Mouse (Mus musculus) mouse trophoblast stem cell (cell line): ENCODE results near the gene Itga8.

Experiments
- in situ Hi-C, 2 experiments: fragments of 300-500 bp; cut with MseI, MboI; formaldehyde crosslinking; loops; 2 replicates in 1 of 2; 3 replicates in 1 of 2; pipeline ENCODE4 v1.15.1; 2025

Itga8 gene

GRCm38 (mm10) chr2:12295150-12295549, 6.6 kb downstream of the Itga8 start:
- in situ Hi-C loops: no loop called here

DNA sequence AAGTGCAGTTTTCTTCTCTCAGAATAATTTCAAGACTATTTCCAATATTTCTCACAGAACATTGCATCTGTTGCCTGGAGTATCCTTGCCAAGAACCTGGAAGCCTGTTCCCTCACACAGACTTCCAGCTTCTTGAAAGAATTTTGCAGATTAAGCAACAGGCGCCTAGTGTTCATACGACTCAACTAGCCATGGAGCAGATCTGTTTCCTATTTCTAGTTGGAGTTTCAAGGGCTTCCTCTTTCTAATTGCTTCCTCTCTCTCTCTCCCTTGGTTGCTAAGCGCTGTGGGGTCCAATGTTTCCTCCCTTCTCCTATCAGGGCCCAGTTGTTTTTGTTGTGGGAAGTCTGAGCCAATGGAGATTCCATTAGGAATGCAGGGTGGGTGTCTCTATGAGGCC, 7.7 kb downstream of the Itga8 start:
- in situ Hi-C loops: no loop called here

- in situ Hi-C loops: no loop called here
Observed at GRCm38 (mm10) chr2:12293458-12293857, 8.3 kb downstream of the Itga8 start.

GRCm38 (mm10) chr2:12292023-12292820, 9.5 kb downstream of the Itga8 start:
- in situ Hi-C loops: no loop called here

- in situ Hi-C loops: no loop called here
Observed at GRCm38 (mm10) chr2:12290235-12290634, 11.5 kb downstream of the Itga8 start.

DNA sequence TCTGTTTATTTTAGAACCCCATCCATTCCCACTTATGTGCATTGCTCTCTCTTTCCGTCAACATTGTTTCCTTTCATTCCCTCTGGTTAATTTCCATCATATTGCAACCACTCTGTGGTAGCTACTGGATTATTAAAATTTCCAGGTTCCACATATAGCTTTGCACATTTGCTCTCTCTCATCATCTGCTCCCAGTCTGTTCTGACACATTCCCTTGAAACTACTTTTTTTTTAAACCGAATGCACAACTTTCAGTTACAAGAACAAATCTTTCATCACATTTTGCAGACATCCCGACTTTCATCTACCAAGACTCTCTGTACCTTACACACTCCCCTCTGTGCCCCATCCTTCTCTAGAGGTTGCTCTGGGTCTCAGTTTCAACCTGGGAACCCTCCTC, 13.9 kb downstream of the Itga8 start:
- in situ Hi-C loops: no loop called here

DNA sequence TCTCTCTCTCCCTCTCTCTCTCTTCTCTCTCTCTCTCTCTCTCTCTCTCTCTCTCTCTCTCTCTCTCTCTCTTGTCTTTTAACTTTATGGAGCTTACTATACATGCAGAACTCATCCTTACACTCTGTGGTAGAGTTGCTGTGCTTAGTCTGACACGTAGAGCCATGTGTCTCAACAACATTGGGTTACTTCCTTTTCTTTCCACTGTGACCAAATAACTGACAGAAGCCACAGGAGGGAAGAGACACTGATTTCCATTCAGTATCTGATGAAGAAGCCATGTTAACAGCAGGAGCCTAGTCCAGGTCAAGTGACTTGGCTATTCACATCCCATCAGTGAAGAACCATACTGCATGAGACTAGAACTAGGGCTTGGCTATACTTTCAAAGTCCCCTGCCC, 21.1 kb downstream of the Itga8 start:
- in situ Hi-C loops: no loop called here

- in situ Hi-C loops: no loop called here
Observed at GRCm38 (mm10) chr2:12279070-12279612, 22.6 kb downstream of the Itga8 start.

DNA sequence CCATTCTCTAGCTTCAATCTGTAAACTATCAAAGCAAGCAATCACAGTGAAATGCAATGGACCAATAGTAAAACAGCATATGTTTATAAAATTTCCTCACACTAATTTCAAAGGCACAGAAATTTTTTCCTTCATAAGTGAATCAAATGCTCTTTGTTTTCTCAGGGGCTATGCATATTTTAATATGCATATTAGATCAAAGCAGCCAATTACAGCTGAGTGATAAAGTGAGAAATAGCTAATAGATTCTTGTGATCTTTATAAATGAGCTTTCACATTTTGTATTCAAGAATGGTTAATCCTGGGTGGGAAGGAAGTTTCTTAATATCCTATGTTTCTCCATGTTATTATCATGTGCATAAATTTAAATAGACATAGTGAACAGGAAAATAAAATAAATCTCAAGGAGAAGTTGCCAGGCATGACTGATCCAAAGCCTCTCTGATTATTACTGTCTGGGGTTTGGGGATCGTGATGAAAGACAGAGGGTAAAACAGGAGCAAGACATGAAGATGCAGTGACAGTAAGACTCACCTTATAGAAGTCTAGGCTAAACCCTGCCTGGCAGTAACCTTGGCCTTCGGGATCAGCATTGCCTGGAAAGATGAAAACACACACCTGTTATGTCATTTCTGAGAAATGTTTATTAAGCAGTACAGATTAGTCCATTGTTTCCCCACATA, 44.9 kb downstream of the Itga8 start:
- in situ Hi-C loops: no loop called here

GRCm38 (mm10) chr2:12255901-12256300, 45.8 kb downstream of the Itga8 start:
- in situ Hi-C loops: no loop called here

- in situ Hi-C loops: no loop called here
Observed at GRCm38 (mm10) chr2:12235345-12235744, 66.4 kb downstream of the Itga8 start.

DNA sequence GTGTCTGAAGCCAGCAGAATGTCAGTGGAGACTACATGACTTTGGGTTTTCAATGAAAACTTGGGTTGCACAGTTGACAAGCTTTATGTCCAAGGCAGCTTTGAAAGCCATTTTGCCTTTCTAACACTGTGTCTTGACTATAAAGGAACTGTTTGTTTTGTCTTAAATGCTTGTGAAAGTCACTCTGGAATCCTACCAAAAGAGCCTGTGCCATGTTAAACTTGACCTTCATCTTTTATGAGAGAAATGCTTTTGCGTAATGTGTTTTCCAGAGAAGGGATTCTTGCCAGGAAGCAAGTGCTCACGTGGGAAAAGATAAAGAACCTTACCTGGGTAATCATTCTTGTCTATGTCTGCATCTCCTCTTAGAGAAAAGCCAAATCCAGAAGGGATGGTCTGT, 72.0 kb downstream of the Itga8 start:
- in situ Hi-C loops: no loop called here

DNA sequence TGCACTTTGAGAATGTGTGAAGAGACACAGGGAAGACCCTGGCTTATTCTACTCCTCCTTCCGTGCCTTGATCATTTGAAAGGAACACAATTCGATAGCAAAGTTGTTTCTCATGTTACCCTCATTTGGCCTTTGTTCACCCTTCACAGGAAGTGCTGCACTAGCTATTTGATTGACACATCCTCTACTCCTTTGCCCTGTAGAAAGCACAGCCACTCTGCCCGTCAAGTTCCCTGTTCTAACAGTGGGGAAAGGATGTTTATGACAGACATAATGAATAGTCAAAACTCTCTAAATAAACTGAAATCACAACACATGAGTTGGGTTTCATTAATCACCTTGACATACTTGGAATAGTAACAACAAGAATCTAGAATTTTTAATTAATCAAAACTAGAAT, 73.4 kb downstream of the Itga8 start:
- in situ Hi-C loops: no loop called here

DNA sequence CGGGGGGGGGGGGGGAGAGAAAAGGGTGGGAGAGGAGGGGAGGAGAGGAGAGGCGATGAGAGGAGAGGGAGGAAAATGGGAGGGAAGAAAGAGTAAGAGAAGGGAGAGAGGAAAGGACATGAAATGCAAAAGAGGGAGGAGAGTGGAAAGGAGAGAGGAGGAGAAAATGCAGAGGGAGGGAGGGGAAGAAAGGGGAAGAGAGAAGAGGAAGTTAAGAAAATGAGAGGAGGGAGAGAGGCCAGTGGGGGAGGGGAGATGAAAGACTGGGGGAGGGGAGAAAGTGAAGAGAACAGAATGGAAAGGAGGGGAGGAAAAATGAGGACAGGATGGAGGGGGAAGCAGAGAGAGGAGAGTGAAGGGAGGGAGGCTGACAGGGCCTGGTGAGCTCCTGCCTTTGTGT, 74.5 kb downstream of the Itga8 start:
- in situ Hi-C loops: no loop called here

DNA sequence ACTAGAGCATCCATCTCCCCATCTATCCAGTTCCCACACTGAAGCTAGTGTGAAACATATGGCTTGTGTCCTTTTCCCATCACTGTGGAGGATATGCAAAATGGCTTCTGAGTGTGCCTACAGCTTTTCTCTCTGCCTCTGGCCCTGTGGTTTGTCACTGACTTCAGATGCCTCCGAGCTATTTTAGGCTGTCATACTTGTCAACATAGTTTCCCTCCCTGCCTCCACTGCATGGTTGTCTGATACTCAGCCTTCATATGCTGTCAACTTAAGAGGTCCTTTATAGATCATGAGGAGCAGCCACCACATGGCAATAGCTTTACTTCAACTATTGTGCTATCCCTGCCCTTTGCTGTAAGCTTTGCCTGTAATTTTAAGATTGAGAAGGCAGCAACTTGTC, 75.4 kb downstream of the Itga8 start:
- in situ Hi-C loops: no loop called here

DNA sequence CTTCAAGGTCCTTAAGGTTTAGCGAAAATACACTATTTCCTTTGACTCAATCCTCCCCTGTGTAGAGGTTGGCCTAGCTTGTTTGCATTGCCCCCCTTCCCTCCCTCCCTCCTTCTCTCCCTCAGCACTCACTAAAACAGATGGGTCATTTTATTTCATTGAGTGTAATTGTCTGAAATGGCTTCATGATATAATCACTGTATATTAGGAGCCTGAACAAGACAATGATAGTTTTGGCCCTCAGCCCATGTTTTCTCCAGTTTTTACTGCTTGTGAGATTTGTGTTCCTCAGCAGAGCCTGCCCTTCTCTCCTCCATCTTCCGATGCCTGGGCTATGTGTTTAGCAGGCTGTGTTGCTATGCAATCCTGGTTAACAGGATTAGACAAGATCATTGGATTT, 80.1 kb downstream of the Itga8 start:
- in situ Hi-C loops: no loop called here

- in situ Hi-C loops: no loop called here
Observed at GRCm38 (mm10) chr2:12213464-12213790, 88.3 kb downstream of the Itga8 start.

DNA sequence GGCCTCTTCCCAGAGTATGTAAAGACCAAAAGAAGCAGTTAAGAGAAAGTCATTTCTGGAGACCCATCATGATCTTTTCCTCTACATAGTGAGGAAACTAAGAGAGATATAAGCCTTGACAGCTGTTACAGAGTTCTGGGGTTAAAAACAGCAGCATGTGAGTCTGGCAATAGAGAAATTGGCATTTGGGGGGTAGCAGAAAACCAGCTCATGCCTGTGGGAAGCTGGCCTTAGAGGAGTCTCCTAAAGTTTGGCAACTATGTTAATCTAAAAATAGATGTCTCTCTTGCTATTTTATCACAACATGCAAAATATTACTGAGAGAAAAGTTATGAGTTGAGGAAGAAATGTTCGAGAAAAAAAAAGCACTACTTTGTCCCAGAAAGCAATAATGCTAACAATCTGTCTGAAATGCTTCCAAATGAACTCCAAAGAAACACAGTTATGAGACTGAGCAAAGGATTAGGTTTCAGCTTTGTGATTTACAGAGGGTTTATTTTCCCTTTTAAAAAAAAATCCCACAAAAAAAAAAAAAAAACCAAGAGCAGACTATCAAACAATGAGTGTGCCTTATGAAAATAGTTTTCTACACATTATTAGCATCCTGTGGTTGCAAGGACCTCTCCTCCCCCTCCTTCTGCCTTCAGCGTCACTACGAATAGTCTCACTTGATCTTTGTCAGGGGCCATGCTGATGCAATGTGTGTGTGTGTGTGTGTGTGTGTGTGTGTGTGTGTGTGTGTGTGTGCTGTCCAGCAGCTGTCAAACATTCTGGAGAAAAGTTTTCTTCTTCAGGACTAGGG, 88.9 kb downstream of the Itga8 start:
- in situ Hi-C loops: no loop called here

GRCm38 (mm10) chr2:12208142-12208541, 93.6 kb downstream of the Itga8 start:
- in situ Hi-C loops: no loop called here

- in situ Hi-C loops: no loop called here
Observed at GRCm38 (mm10) chr2:12206353-12206752, 95.4 kb downstream of the Itga8 start.

GRCm38 (mm10) chr2:12205875-12206274, 95.8 kb downstream of the Itga8 start:
- in situ Hi-C loops: no loop called here

DNA sequence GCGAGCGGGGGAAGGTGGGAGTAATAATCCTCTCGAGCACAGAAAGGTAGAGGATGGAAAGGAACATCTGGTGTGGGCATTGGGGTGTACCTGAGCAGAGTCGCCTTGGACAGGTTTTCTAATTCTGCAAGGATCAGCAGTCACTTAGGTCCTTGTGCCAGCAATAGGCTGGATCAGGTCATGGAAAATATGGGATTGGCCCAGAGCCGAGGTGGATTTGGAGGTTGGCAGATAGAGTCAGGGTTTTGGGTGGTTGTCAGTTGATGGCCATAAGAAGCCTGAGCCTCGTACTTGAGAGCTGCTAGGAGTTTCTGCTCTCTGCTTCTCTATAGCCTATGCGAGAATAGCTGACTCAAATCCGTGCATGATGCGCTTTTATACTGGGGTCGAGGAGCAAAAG, 98.5 kb downstream of the Itga8 start:
- in situ Hi-C loops: no loop called here
